Mouse (Mus musculus): ENCODE data around the gene Gm49486. TPM values are rescaled to one million over a fixed set of nuclear protein-coding genes. Genes with fewer than 3 reads are reported as not detected.

Gene Gm49486
- polyA plus RNA-seq, 1 experiment from 2014 or later = 0.73 TPM

DNA sequence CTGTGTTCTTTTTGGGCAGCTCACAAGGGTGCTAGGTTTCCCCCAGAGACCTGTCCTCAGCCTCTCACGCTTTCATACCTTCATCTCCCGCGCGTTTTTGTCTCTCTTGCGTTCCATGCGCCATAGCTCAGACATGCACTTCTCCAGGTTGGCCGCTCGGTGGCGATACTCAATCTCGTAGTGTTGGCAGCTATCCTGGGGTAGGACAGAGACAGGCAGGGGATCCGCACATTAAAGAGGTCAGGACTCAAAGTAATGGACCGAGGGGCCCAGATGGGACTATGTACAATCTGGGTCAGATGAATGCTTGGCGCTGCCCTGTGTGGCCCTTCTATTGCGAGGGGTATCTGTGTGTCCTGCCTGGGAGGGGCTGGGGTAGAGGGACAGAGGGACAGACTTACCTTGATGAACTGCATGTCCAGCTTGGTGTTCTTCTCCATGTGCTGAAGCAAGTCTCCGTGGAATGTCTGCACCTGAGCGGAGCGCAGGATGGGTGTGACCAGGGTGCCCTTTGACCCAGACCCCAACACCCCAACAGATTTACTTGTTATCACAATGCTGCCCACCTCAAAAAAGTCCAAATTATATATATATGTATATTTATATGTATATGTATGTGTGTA is 42.0 kb downstream of the Gm49486 start:
- Histone ChIP-seq H3K27me3 (peaks cover 8% of the 10 kb centered on the region), H3K9me3 (replicated peaks) (no peaks in the 10 kb centered on the region), H3K4me3 (peak overlapping the region; percentile 48), H3K9ac (no peak overlapping the region), H3K27ac (no peak overlapping the region), H3K4me2 (peak overlapping the region; percentile 93), H3K36me3 (no peaks in the 10 kb centered on the region), H3K4me1 (replicated peaks) (peaks cover 13% of the 10 kb centered on the region)
- WGBS = 16% methylated on average over 17 of the region's 17 CpGs
- no peak; the same call in 1 of the 2 replicates for ATAC-seq (replicated peaks; ENCODE audit: insufficient number of reproducible peaks, insufficient read depth, low FRiP score, low read depth)

GRCm38 (mm10) chr15:79273020-79273419 is 43.8 kb downstream of the Gm49486 start:
- Histone ChIP-seq H3K27ac (no peak overlapping the region), H3K9ac (no peak overlapping the region), H3K4me2 (no peak overlapping the region), H3K9me3 (replicated peaks) (no peaks in the 10 kb centered on the region), H3K4me1 (replicated peaks) (peaks cover 13% of the 10 kb centered on the region), H3K36me3 (no peaks in the 10 kb centered on the region), H3K27me3 (peaks cover 5% of the 10 kb centered on the region; the same call in 1 of the 2 replicates), H3K4me3 (no peak overlapping the region)
- ATAC-seq (replicated peaks; ENCODE audit: insufficient number of reproducible peaks, insufficient read depth, low FRiP score, low read depth) = no peak
- WGBS = 58% methylated on average over 10 of the region's 10 CpGs

DNA sequence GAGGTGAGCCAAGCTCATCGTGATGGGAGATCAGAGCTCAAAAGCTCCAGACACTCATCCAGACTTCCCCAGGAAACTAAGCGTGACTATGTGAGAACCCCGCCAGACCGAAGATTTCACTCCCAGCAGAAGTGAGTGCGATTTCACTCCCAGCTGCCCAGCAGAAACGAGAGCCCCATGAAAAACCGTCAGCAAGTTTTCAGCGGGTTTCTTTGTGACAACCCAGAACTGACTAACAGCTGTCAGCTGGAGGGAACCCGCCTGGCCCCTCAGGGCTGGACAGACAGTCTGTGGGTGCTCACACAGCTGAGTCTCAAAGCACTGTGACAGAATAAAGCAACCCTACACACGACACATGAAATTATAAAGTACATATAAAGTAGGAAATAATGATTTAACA is 48.5 kb downstream of the Gm49486 start:
- Histone ChIP-seq H3K9ac (no peak overlapping the region), H3K4me3 (no peak overlapping the region), H3K4me1 (replicated peaks) (peaks cover 10% of the 10 kb centered on the region), H3K27ac (no peak overlapping the region), H3K9me3 (replicated peaks) (no peaks in the 10 kb centered on the region), H3K27me3 (no peaks in the 10 kb centered on the region), H3K4me2 (no peak overlapping the region), H3K36me3 (no peaks in the 10 kb centered on the region)
- 61% methylated on average over 10 of the region's 10 CpGs for WGBS
- ATAC-seq (replicated peaks; ENCODE audit: insufficient number of reproducible peaks, insufficient read depth, low FRiP score, low read depth) = no peak

DNA sequence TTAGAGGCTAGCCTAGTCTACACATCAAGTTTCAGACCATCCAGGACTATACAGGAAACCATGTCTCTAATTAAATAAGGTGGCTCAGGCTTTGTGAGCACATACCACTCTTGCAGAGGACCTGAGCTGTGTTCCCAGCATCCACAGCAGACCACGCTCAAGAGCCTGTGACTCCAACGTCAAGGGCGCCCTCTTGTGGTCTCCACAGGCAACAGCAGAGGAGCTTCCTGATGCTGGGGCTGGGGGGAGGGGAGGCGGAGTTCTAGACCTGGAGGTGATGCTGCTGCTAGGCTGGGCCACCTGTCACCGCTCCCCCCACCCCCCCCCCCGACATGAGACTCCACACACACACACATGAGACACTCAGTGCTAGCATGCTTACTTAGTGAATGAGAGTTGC is 51.0 kb downstream of the Gm49486 start:
- H3K9ac ChIP-seq = no peak overlapping the region
- no peak for ATAC-seq (replicated peaks; ENCODE audit: insufficient number of reproducible peaks, insufficient read depth, low FRiP score, low read depth)
- H3K4me1 ChIP-seq (replicated peaks) = peaks cover 10% of the 10 kb centered on the region
- no peak overlapping the region for H3K4me3 ChIP-seq
- H3K4me2 ChIP-seq = no peak overlapping the region
- 32% methylated on average over 6 of the region's 6 CpGs for WGBS
- no peaks in the 10 kb centered on the region for H3K27me3 ChIP-seq
- no peaks in the 10 kb centered on the region for H3K36me3 ChIP-seq
- no peak overlapping the region for H3K27ac ChIP-seq
- H3K9me3 ChIP-seq (replicated peaks) = no peaks in the 10 kb centered on the region

- Histone ChIP-seq H3K4me2 (no peak overlapping the region), H3K27ac (no peak overlapping the region), H3K9me3 (replicated peaks) (no peaks in the 10 kb centered on the region), H3K4me1 (replicated peaks) (peaks cover 10% of the 10 kb centered on the region), H3K27me3 (no peaks in the 10 kb centered on the region), H3K4me3 (no peak overlapping the region), H3K36me3 (no peaks in the 10 kb centered on the region), H3K9ac (no peak overlapping the region)
- peak; percentile 28; the same call in 1 of the 2 replicates for ATAC-seq (replicated peaks; ENCODE audit: insufficient number of reproducible peaks, insufficient read depth, low FRiP score, low read depth)
- WGBS = 36% methylated on average over 5 of the region's 5 CpGs
Measured at GRCm38 (mm10) chr15:79280850-79281249, 51.7 kb downstream of the Gm49486 start.

GRCm38 (mm10) chr15:79281389-79281788 is 52.2 kb downstream of the Gm49486 start:
- peaks cover 10% of the 10 kb centered on the region for H3K4me1 ChIP-seq (replicated peaks)
- H3K27ac ChIP-seq = no peak overlapping the region
- H3K9me3 ChIP-seq (replicated peaks) = no peaks in the 10 kb centered on the region
- H3K27me3 ChIP-seq = no peaks in the 10 kb centered on the region
- H3K4me2 ChIP-seq = no peak overlapping the region
- H3K36me3 ChIP-seq = no peaks in the 10 kb centered on the region
- H3K4me3 ChIP-seq = no peak overlapping the region
- WGBS = 70% methylated on average over 1 of the region's 1 CpGs
- ATAC-seq (replicated peaks; ENCODE audit: insufficient number of reproducible peaks, insufficient read depth, low FRiP score, low read depth) = no peak
- no peak overlapping the region for H3K9ac ChIP-seq

DNA sequence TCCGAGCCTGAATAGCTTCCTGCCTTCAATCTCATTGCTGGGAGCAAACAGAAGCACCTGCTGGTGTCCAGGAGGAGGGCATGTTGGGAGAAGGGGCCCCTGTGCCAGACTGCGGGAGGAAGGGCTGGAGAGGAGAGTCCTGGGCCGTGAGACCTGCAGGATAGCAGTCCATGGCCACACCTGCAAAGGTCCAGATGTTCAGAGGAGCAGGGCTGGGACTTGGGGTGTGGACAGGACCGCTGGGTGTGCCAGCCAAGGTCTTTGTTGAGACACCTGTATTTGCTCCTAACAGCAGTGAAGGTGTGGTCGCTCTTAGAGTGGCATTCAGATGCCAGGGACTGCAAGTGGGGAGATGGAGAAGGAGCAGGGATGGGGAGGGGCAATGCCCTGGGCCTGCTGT is 53.2 kb downstream of the Gm49486 start:
- H3K4me3 ChIP-seq = no peak overlapping the region
- H3K36me3 ChIP-seq = no peaks in the 10 kb centered on the region
- no peak overlapping the region for H3K9ac ChIP-seq
- no peak for ATAC-seq (replicated peaks; ENCODE audit: insufficient number of reproducible peaks, insufficient read depth, low FRiP score, low read depth)
- no peaks in the 10 kb centered on the region for H3K27me3 ChIP-seq
- no peak overlapping the region for H3K4me2 ChIP-seq
- WGBS = 77% methylated on average over 5 of the region's 5 CpGs
- peaks cover 10% of the 10 kb centered on the region for H3K4me1 ChIP-seq (replicated peaks)
- no peak overlapping the region for H3K27ac ChIP-seq
- H3K9me3 ChIP-seq (replicated peaks) = no peaks in the 10 kb centered on the region

- 81% methylated on average over 4 of the region's 4 CpGs for WGBS
Measured at GRCm38 (mm10) chr15:79283371-79283770, 54.2 kb downstream of the Gm49486 start.

GRCm38 (mm10) chr15:79285399-79285798 is 56.2 kb downstream of the Gm49486 start, which contains the start of gene Baiap2l2:
Gene Baiap2l2, minus strand, starts transcription at chr15:79285537.
- 80% methylated on average over 10 of the region's 10 CpGs for WGBS
- no peaks in the 10 kb centered on the region for H3K9me3 ChIP-seq (replicated peaks)
- H3K4me1 ChIP-seq (replicated peaks) = peaks cover 10% of the 10 kb centered on the region
- H3K27ac ChIP-seq = no peak within 1 kb of the TSS
- no peak within 1 kb of the TSS for H3K4me2 ChIP-seq
- H3K4me3 ChIP-seq = no peak within 1 kb of the TSS
- H3K36me3 ChIP-seq = no peaks in the 10 kb centered on the region; the same call in 1 of the 2 replicates
- H3K27me3 ChIP-seq = no peaks in the 10 kb centered on the region
- H3K9ac ChIP-seq = no peak within 1 kb of the TSS
- ATAC-seq (replicated peaks; ENCODE audit: insufficient number of reproducible peaks, insufficient read depth, low FRiP score, low read depth) = no peak

More at GRCm38 (mm10) chr15:79283371-79283770, 54.2 kb downstream of the Gm49486 start:
- no peak overlapping the region for H3K9ac ChIP-seq
- H3K36me3 ChIP-seq = no peaks in the 10 kb centered on the region
- H3K27ac ChIP-seq = no peak overlapping the region
- no peaks in the 10 kb centered on the region for H3K9me3 ChIP-seq (replicated peaks)
- H3K4me1 ChIP-seq (replicated peaks) = peaks cover 10% of the 10 kb centered on the region
- ATAC-seq (replicated peaks; ENCODE audit: insufficient number of reproducible peaks, insufficient read depth, low FRiP score, low read depth) = no peak
- H3K27me3 ChIP-seq = no peaks in the 10 kb centered on the region
- H3K4me3 ChIP-seq = no peak overlapping the region
- no peak overlapping the region for H3K4me2 ChIP-seq

- H3K27ac ChIP-seq = no peak overlapping the region
- H3K4me1 ChIP-seq (replicated peaks) = peaks cover 5% of the 10 kb centered on the region; the same call in 1 of the 2 replicates
- H3K27me3 ChIP-seq = no peaks in the 10 kb centered on the region
- H3K36me3 ChIP-seq = no peaks in the 10 kb centered on the region; the same call in 1 of the 2 replicates
- 82% methylated on average over 7 of the region's 7 CpGs for WGBS
- H3K9me3 ChIP-seq (replicated peaks) = no peaks in the 10 kb centered on the region
- no peak overlapping the region for H3K4me2 ChIP-seq
- no peak overlapping the region for H3K4me3 ChIP-seq
- no peak for ATAC-seq (replicated peaks; ENCODE audit: insufficient number of reproducible peaks, insufficient read depth, low FRiP score, low read depth)
- H3K9ac ChIP-seq = no peak overlapping the region
Measured at GRCm38 (mm10) chr15:79286141-79286540, 57.0 kb downstream of the Gm49486 start.

DNA sequence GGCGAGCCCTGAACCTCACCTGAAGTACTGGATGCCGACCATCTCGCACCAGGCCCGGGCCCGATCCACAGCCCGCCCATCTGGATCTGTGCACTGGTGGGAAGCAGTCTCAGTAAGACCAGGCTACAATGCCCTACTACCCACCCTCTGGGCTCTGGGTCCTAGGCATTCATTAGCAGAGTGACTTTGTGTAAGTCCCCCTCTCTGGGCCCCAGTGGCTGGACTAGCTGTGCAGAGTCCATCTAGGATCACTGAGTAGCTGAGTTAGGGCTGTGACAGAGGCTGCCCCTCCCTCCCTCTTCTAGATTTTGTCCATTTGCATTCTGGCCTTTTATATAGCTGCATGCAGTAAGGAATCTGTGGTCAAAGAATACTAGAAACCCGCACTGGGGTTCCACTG is 57.9 kb downstream of the Gm49486 start:
- H3K4me3 ChIP-seq = no peak overlapping the region
- no peak overlapping the region for H3K4me2 ChIP-seq
- no peaks in the 10 kb centered on the region for H3K9me3 ChIP-seq (replicated peaks)
- no peaks in the 10 kb centered on the region; the same call in 1 of the 2 replicates for H3K36me3 ChIP-seq
- ATAC-seq (replicated peaks; ENCODE audit: insufficient number of reproducible peaks, insufficient read depth, low FRiP score, low read depth) = no peak
- no peak overlapping the region for H3K9ac ChIP-seq
- H3K27me3 ChIP-seq = no peaks in the 10 kb centered on the region
- peaks cover 3% of the 10 kb centered on the region; the same call in 1 of the 2 replicates for H3K4me1 ChIP-seq (replicated peaks)
- 92% methylated on average over 7 of the region's 7 CpGs for WGBS
- no peak overlapping the region for H3K27ac ChIP-seq

- 63% methylated on average over 3 of the region's 3 CpGs for WGBS
- no peak overlapping the region for H3K4me3 ChIP-seq
- no peaks in the 10 kb centered on the region for H3K27me3 ChIP-seq
- H3K9me3 ChIP-seq (replicated peaks) = no peaks in the 10 kb centered on the region
- H3K9ac ChIP-seq = no peak overlapping the region
- H3K4me2 ChIP-seq = no peak overlapping the region
- H3K27ac ChIP-seq = no peak overlapping the region
- peaks cover 3% of the 10 kb centered on the region; the same call in 1 of the 2 replicates for H3K4me1 ChIP-seq (replicated peaks)
- no peaks in the 10 kb centered on the region; the same call in 1 of the 2 replicates for H3K36me3 ChIP-seq
- no peak for ATAC-seq (replicated peaks; ENCODE audit: insufficient number of reproducible peaks, insufficient read depth, low FRiP score, low read depth)
Measured at GRCm38 (mm10) chr15:79288387-79288786, 59.2 kb downstream of the Gm49486 start.
